Mouse (Mus musculus) lung, postnatal 0 days (tissue): Measurements from ENCODE around the gene Med19. TPM values are rescaled to one million over a fixed set of nuclear protein-coding genes. Genes with fewer than 3 reads are reported as not detected.

Source experiments
- ATAC-seq: fragments of 200-750 bp; cut with Nextera tagmentation; 2 replicates; pipeline ENCODE4 v1.8.0; 2017; ENCODE audit warnings: moderate library complexity
- DNase-seq: peaks from one replicate; pipeline ENCODE4 v3.0.0-alpha.2; 2016; ENCODE audit warnings: low spot score
- H3K27ac ChIP-seq: fragments of 300-500 bp; sonication (generic); 2 replicates; pipeline ENCODE4 v1.5.1; 2014; ENCODE audit warnings: antibody characterized with exemption, mild to moderate bottlenecking, low read length, mixed read lengths
- H3K27me3 ChIP-seq: fragments of 300-500 bp; sonication (generic); replicated peaks from 2 replicates; pipeline ENCODE4 v1.6.1; 2014; ENCODE audit warnings: low read length, mixed read lengths; ENCODE audit not compliant: insufficient read depth
- H3K36me3 ChIP-seq: fragments of 300-500 bp; sonication (generic); 2 replicates; pipeline ENCODE4 v1.6.1; 2014; ENCODE audit warnings: low read length, mixed read lengths; ENCODE audit not compliant: insufficient read depth
- H3K4me1 ChIP-seq: fragments of 300-500 bp; sonication (generic); 2 replicates; pipeline ENCODE4 v1.6.1; 2014; ENCODE audit warnings: antibody characterized with exemption, low read depth, low read length, mixed read lengths; ENCODE audit not compliant: insufficient read depth
- H3K4me2 ChIP-seq: fragments of 300-500 bp; sonication (generic); replicated peaks from 2 replicates; pipeline ENCODE4 v1.6.1; 2014; ENCODE audit warnings: low read depth, mild to moderate bottlenecking, low read length, moderate library complexity, mixed read lengths
- H3K4me3 ChIP-seq: fragments of 300-500 bp; sonication (generic); 2 replicates; pipeline ENCODE4 v1.5.1; 2014; ENCODE audit warnings: low read depth, low read length
- H3K9ac ChIP-seq: fragments of 300-500 bp; sonication (generic); replicated peaks from 2 replicates; pipeline ENCODE4 v1.6.1; 2014; ENCODE audit warnings: low read depth, mild to moderate bottlenecking
- H3K9me3 ChIP-seq: fragments of 300-500 bp; sonication (generic); 2 replicates; pipeline ENCODE4 v1.6.1; 2016; ENCODE audit warnings: low read length, mixed read lengths
- CTCF ChIP-seq: IDR thresholded peaks from 2 replicates; pipeline ENCODE4 v1.5.1; 2016; ENCODE audit warnings: antibody characterized with exemption, mild to moderate bottlenecking
- EP300 ChIP-seq: IDR thresholded peaks from 2 replicates; pipeline ENCODE4 v1.6.1; 2016; ENCODE audit warnings: antibody characterized with exemption, mild to moderate bottlenecking, control low read depth
- WGBS: fragments of 180-500 bp; shearing (Covaris S2); extraction: QIAGEN DNeasy Blood & Tissue Kit; methylation state at CpG from one replicate; pipeline ENCODE4 v1.1.7; 2014; 5-methylcytosine and 5-hydroxymethylcytosine counted together
- polyA plus RNA-seq: library from polyadenylated mRNA; unstranded; fragments of >200 nt; fragmentation: Nextera tagmentation; extraction: Ambion mirVana; gene quantifications from 2 replicates; pipeline ENCODE4 v1.2.1, GENCODE M21; 2015

The Med19 gene
- 21.0 and 22.6 TPM in 2 replicates for polyA plus RNA-seq

DNA sequence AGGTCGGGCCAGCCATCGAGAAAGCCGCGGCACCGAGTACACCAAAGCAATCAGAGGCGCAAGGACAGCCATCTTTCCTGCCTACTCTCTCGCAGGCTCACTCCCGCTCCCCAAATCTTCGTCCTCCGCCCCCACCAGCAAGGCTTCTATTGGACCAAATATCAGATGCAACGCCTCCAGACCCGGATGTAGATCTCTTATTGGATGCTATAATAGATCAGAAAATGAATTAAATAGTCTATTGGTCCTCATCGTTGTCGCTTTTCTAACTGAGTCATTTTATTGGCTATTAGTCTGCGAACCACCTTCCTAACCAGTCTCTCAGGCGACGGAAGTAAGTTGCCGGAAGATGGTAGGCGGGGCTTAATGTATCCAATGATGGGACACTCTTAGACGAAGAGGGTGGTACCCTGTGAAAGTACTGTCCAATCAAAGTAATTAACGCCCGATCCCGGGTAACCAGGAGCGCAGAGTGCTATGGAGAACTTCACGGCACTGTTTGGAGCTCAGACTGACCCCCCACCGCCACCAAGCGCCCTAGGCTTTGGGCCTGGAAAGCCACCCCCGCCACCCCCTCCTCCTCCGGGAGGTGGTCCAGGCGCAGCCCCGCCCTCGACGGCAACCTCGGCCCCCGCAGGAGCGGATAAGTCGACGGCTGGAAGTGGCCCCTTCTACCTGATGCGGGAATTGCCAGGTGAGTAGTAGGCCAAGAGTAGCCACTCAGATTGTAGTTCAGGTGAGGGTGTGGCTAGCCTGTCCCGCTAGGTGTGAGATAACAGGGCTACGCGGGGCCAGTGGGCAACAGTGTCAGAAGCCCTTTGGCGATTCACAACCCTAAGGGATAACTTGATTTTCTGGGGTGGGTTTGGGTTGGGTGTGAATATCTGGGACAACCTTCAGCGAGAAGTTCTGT is at the start of gene Med19, which contains the start of gene Gm28635:
Gene Med19, plus strand, starts transcription at position 435 of the 913 bp plus-strand sequence.
Gene Gm28635, minus strand, starts transcription at position 74 of the 913 bp plus-strand sequence.
- ATAC-seq (peak; percentile 99), DNase-seq (peak; percentile 100)
- Histone ChIP-seq H3K4me3 (peak within 1 kb of the TSS; percentile 85), H3K9me3 (no peaks in the 10 kb centered on the region), H3K4me2 (peak within 1 kb of the TSS; percentile 93), H3K9ac (peak within 1 kb of the TSS; percentile 84), H3K36me3 (no peaks in the 10 kb centered on the region), H3K27me3 (no peaks in the 10 kb centered on the region), H3K4me1 (no peaks in the 10 kb centered on the region), H3K27ac (peak within 1 kb of the TSS; percentile 76)
- under 1% methylated on average over 44 of the region's 44 CpGs for WGBS
- TF ChIP-seq CTCF (no peak), EP300 (peak; percentile 70)

DNA sequence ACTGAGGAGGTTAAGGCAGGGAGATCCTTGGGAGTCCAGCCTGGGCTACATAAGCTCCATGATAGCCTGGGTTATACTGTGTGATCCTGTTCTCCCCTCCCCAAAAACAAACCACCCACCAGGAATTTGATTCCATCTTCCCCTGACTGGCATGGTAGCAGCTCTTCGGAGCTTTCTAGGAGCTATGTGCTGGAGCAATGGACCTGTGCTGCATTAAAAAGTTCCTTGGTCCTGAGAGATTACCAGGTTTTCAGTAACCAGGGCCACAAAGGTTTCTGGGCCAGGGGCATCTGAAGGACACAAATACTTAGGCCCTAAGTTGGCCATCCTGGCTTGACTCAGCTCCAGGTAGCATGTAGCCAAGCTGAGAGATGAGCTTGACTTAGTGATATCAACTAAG is 46.2 kb upstream of the Med19 start:
- Histone ChIP-seq H3K4me2 (peak overlapping the region; percentile 6; the same call in 1 of the 2 replicates), H3K27me3 (no peaks in the 10 kb centered on the region), H3K4me1 (peaks cover 45% of the 10 kb centered on the region), H3K36me3 (no peaks in the 10 kb centered on the region), H3K4me3 (no peak overlapping the region), H3K27ac (peak overlapping the region; percentile 88), H3K9me3 (no peaks in the 10 kb centered on the region), H3K9ac (no peak overlapping the region)
- ATAC-seq (no peak), DNase-seq (no peak)
- TF ChIP-seq CTCF = no peak
- no peak for TF ChIP-seq EP300
- 92% methylated on average over 1 of the region's 1 CpGs for WGBS

DNA sequence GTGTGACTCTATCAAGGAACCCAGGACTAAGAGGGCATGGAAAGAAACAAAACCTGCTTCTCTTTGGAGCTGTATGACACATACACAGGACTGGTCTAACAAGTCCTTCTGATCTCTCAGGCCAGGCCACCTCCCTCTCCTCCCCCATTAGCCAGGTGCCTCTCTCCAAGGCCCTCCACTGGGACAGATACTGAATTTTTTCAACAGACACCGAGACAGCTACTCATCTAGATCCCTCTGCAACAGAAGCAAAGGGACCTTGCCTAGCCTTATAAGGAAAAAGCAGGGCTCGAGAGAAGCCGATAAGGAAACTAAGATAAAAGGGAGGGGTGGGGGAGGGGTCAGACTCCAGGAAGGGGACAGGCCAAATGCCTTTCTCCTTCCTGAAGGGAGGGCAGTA is 45.2 kb upstream of the Med19 start:
- peaks cover 53% of the 10 kb centered on the region for H3K4me1 ChIP-seq
- H3K27ac ChIP-seq = peak overlapping the region; percentile 88
- ATAC-seq (peak; percentile 48), DNase-seq (peak; percentile 88)
- WGBS = 3% methylated on average over 3 of the region's 3 CpGs
- no peaks in the 10 kb centered on the region for H3K9me3 ChIP-seq
- H3K4me2 ChIP-seq = peak overlapping the region; percentile 46
- no peaks in the 10 kb centered on the region for H3K27me3 ChIP-seq
- no peak overlapping the region for H3K9ac ChIP-seq
- TF ChIP-seq CTCF (no peak), EP300 (peak; percentile 68)
- H3K36me3 ChIP-seq = no peaks in the 10 kb centered on the region
- no peak overlapping the region; the same call in 1 of the 2 replicates for H3K4me3 ChIP-seq

DNA sequence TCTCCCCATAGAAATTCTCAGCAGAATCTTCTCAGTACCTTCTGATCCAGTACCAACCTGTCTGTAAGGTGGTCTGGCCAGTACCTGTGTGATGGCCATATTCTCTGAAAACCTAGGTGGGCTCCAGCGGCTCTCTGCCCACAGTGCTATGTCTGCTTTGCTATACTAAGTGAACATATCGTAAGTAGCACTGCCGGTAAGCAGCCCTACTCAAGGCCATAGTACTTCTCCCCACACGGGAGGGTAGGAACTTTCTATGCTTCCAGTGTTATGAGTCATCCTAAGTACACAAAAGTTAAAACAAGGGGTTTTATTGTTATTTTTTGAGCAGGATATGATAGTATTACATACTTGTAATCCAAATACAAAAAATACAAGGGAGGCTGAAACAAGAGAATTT is 44.2 kb upstream of the Med19 start:
- peak overlapping the region; percentile 46 for H3K4me2 ChIP-seq
- H3K27ac ChIP-seq = peak overlapping the region; percentile 93
- TF ChIP-seq EP300 = no peak
- no peak for TF ChIP-seq CTCF
- no peak for ATAC-seq
- WGBS = 25% methylated on average over 4 of the region's 4 CpGs
- peaks cover 63% of the 10 kb centered on the region for H3K4me1 ChIP-seq
- H3K9me3 ChIP-seq = no peaks in the 10 kb centered on the region
- H3K4me3 ChIP-seq = peak overlapping the region; percentile 19
- no peaks in the 10 kb centered on the region for H3K36me3 ChIP-seq
- no peak overlapping the region for H3K9ac ChIP-seq
- peak; percentile 60 for DNase-seq
- no peaks in the 10 kb centered on the region for H3K27me3 ChIP-seq

DNA sequence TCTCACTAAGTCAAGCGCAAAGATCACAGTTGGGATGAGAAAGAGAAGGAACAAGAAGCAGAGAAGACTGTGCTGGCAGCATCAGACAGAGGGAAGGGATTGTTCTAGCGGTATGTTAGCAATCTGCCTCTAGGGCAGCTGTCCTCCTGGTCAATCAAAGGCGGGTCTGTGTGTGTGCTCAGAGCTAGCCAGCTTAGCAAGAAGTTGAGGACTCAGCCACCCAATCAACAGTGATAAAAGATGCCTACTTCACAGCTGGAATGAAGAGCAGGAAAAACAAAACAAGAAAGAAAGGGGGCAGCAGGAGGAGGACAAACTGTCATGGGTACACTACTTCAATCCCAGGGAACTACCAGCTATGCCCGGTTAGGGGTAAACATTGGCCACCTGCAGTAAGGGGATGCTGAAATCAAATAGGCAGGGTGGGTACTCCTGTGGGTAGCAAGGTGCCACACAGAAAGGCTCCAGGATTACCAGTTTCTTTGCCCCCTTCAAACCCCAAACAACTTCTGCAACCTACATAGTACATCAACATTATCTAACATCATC is 43.2 kb upstream of the Med19 start:
- Histone ChIP-seq H3K36me3 (no peaks in the 10 kb centered on the region), H3K4me3 (peak overlapping the region; percentile 8; the same call in 1 of the 2 replicates), H3K4me1 (peaks cover 67% of the 10 kb centered on the region), H3K27ac (peak overlapping the region; percentile 93), H3K27me3 (no peaks in the 10 kb centered on the region), H3K9ac (no peak overlapping the region), H3K4me2 (peak overlapping the region; percentile 46), H3K9me3 (no peaks in the 10 kb centered on the region)
- 13% methylated on average over 4 of the region's 4 CpGs for WGBS
- DNase-seq = peak; percentile 49
- peak; percentile 6; the same call in 1 of the 2 replicates for ATAC-seq
- TF ChIP-seq CTCF (peak; percentile 36), EP300 (no peak)

DNA sequence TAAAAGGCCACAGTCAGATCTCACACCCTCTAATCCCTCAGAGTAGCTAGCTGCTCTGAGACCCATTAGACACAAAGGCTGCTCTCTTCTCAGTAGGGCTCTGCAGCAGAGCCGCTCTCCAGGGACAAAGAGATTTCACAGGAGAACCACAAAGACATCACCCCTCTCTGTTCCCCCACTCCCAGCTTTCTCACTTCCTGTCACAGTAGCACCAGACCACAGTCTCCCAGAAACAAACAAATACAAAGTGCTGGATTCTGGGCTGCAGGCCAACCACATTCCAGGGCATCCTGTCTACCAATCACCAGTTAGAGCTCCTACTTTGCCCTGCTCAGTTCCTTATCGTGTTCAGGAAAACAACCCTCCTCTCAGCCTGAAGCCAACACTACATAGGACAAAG is 42.6 kb upstream of the Med19 start:
- peak; percentile 93 for ATAC-seq

More for the DNA sequence above, 42.6 kb upstream of the Med19 start:
- H3K9ac ChIP-seq = no peak overlapping the region
- H3K9me3 ChIP-seq = no peaks in the 10 kb centered on the region
- no peak overlapping the region for H3K4me3 ChIP-seq
- TF ChIP-seq CTCF = no peak
- peak; percentile 90 for TF ChIP-seq EP300
- H3K27ac ChIP-seq = peak overlapping the region; percentile 93
- DNase-seq = peak; percentile 99
- no peaks in the 10 kb centered on the region for H3K36me3 ChIP-seq
- H3K27me3 ChIP-seq = no peaks in the 10 kb centered on the region
- WGBS = 3% methylated on average over 2 of the region's 2 CpGs
- peak overlapping the region; percentile 46 for H3K4me2 ChIP-seq
- H3K4me1 ChIP-seq = peaks cover 69% of the 10 kb centered on the region
